Mouse (Mus musculus) neural tube, embryonic 12.5 days (tissue): ENCODE data around the gene Trpd52l3. TPM values are rescaled to one million over a fixed set of nuclear protein-coding genes. Genes with fewer than 3 reads are reported as not detected.

Source experiments
- ATAC-seq: fragments of 200-750 bp; cut with Nextera tagmentation; 2 replicates; pipeline ENCODE4 v1.8.0; 2017; ENCODE audit warnings: low read depth, mild to moderate bottlenecking, moderate TSS enrichment, moderate library complexity; ENCODE audit not compliant: low FRiP score
- H3K27ac ChIP-seq: fragments of 300-500 bp; sonication (generic); 2 replicates; pipeline ENCODE4 v1.5.1; 2016
- H3K27me3 ChIP-seq: fragments of 300-500 bp; sonication (generic); replicated peaks from 2 replicates; pipeline ENCODE4 v1.6.1; 2016; ENCODE audit warnings: mild to moderate bottlenecking
- H3K36me3 ChIP-seq: fragments of 300-500 bp; sonication (generic); 2 replicates; pipeline ENCODE4 v1.6.1; 2016; ENCODE audit warnings: mild to moderate bottlenecking
- H3K4me1 ChIP-seq: fragments of 300-500 bp; sonication (generic); 2 replicates; pipeline ENCODE4 v1.6.1; 2016
- H3K4me2 ChIP-seq: fragments of 300-500 bp; sonication (generic); replicated peaks from 2 replicates; pipeline ENCODE4 v1.6.1; 2016; ENCODE audit warnings: mild to moderate bottlenecking
- H3K4me3 ChIP-seq: fragments of 300-500 bp; sonication (generic); 2 replicates; pipeline ENCODE4 v1.5.1; 2016
- H3K9ac ChIP-seq: fragments of 300-500 bp; sonication (generic); 2 replicates; pipeline ENCODE4 v1.6.1; 2016; ENCODE audit warnings: mild to moderate bottlenecking
- H3K9me3 ChIP-seq: fragments of 300-500 bp; sonication (generic); 2 replicates; pipeline ENCODE4 v1.6.1; 2016; ENCODE audit warnings: mild to moderate bottlenecking
- WGBS: fragments of 180-500 bp; shearing (Covaris S2); methylation state at CpG from one replicate; pipeline ENCODE4 v1.1.7; 2016; 5-methylcytosine and 5-hydroxymethylcytosine counted together
- polyA plus RNA-seq: library from polyadenylated mRNA; unstranded; fragments of >200 nt; fragmentation: Nextera tagmentation; extraction: Ambion mirVana; gene quantifications from 2 replicates; pipeline ENCODE4 v1.2.1, GENCODE M21; 2016

Trpd52l3 gene
- polyA plus RNA-seq, result not detected in 2 replicates

DNA sequence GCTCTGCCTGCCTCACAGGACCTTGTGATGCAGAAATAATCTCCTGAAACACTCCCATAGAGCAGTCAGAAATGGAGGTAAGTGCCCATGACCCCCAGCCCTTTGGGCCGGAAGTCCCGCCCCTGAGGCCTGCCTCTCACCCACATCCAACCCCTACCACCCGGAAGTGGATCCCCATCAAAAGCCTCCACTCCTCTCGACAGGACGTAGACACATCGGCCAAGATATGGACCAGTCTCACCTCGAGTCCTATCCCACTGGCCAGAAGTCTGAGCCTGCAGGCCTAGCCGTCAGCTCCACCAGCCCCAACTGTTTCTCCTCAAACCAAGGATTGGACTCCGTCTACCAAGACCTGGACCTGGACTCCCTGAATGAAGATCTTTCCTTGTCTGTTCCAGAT, at the start of gene Trpd52l3:
Trpd52l3 (plus strand) TSS at position 170 of the 400 bp plus-strand sequence.
- Histone ChIP-seq H3K4me2 (no peak within 1 kb of the TSS), H3K27me3 (no peaks in the 10 kb centered on the region), H3K4me1 (no peaks in the 10 kb centered on the region), H3K4me3 (no peak within 1 kb of the TSS), H3K27ac (no peak within 1 kb of the TSS), H3K36me3 (no peaks in the 10 kb centered on the region), H3K9me3 (no peaks in the 10 kb centered on the region), H3K9ac (no peak within 1 kb of the TSS)
- no peak for ATAC-seq
- 95% methylated on average over 9 of the region's 9 CpGs for WGBS

DNA sequence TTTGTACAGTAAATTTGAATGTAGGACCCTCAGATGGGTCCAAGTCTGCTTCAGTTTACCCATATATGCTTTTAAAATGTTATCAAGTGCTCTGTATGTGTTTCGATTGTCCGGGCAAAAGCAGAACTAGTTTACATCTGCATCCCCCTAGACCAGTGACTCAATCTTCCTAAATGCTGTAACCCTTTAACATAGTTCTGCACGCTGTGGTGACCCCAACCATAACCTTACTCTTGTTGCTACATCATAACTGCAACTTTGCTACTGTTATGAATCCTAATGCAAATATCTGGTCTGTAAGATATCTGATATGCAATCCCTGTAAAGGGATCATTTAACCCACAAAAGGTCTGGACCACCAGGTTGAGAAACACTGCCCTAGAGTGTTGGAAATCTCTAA, 49.8 kb upstream of the Trpd52l3 start:
- H3K4me1 ChIP-seq, result peaks cover under 1% of the 10 kb centered on the region; the same call in 1 of the 2 replicates
- H3K4me2 ChIP-seq, result no peak overlapping the region
- no peak for ATAC-seq
- H3K27ac ChIP-seq, result no peak overlapping the region
- WGBS, result 93% methylated on average over 3 of the region's 3 CpGs
- no peaks in the 10 kb centered on the region for H3K9me3 ChIP-seq
- no peak overlapping the region for H3K4me3 ChIP-seq
- no peak overlapping the region for H3K9ac ChIP-seq
- H3K27me3 ChIP-seq, result no peaks in the 10 kb centered on the region
- H3K36me3 ChIP-seq, result no peaks in the 10 kb centered on the region

DNA sequence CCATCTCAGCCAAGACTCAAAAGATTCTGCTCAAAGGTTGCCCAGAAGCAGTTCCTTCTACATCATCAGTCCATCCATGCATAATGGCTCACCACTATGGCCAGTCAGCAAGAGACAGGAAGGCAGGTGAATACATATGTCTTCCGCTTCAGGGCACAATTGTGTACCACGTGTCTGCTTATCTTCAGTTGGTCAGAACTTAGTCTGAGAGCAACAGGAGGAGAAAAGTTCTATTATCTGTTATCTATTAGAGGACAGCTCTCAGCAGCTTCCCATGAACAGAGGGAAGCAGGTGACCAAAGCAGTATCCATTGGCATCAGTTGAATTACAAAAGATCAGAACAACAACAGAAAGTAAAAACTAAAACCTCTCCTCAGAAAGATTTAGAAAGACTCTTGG, 48.1 kb upstream of the Trpd52l3 start:
- H3K4me1 ChIP-seq, result no peaks in the 10 kb centered on the region
- H3K27ac ChIP-seq, result no peak overlapping the region
- H3K4me3 ChIP-seq, result no peak overlapping the region
- no peak for ATAC-seq
- H3K9me3 ChIP-seq, result no peaks in the 10 kb centered on the region
- H3K9ac ChIP-seq, result no peak overlapping the region
- 86% methylated on average over 2 of the region's 2 CpGs for WGBS
- no peaks in the 10 kb centered on the region for H3K27me3 ChIP-seq
- H3K4me2 ChIP-seq, result no peak overlapping the region
- no peaks in the 10 kb centered on the region for H3K36me3 ChIP-seq

DNA sequence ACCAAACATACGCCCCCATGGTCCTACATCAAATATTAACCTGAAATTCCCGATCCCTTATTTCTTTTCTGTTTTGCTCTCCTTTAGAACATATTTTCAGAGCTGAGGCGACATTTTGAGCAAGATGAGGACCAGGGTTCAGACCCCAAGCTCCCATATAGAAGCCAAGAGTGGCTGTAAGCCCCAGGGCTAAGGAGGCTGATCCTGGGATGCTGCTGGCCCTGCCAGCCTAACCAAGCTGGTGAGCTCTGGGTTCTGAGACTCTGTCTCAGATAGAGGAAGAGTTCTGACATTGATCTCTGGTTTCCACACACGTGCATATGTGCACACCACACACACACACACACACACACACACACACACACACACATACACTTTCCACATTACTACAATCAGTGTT, 42.7 kb upstream of the Trpd52l3 start:
- ATAC-seq, result no peak
- H3K27me3 ChIP-seq, result no peaks in the 10 kb centered on the region
- H3K27ac ChIP-seq, result no peak overlapping the region
- H3K9me3 ChIP-seq, result no peaks in the 10 kb centered on the region
- H3K9ac ChIP-seq, result no peak overlapping the region
- H3K4me3 ChIP-seq, result no peak overlapping the region
- no peaks in the 10 kb centered on the region for H3K36me3 ChIP-seq
- no peaks in the 10 kb centered on the region for H3K4me1 ChIP-seq
- no peak overlapping the region for H3K4me2 ChIP-seq
- WGBS, result 84% methylated on average over 4 of the region's 4 CpGs

DNA sequence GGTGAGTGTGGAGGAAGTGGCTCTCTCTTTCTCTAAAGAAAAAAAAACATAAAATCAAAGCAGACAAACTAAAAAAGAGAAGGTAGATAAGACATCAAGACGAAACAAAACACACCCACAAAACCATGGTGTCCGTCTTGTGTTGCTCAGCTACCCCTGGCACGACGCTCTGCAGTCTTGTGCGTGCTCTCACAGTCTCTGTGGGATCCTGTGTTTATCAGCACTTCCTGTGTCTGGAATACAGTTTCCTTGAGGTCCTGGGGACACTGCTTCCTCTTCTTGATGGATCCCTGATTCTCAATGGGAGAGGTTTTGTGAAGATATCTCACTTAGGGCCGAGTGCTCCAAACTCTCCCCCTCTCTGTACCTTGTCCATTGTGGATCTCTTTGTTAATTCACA, 41.7 kb upstream of the Trpd52l3 start:
- no peaks in the 10 kb centered on the region for H3K36me3 ChIP-seq
- H3K4me2 ChIP-seq, result no peak overlapping the region
- H3K27me3 ChIP-seq, result no peaks in the 10 kb centered on the region
- H3K9ac ChIP-seq, result no peak overlapping the region
- 0 out of 2 replicates have a peak, but pooled peaks cover 4% of the 10 kb centered on the region for H3K9me3 ChIP-seq
- no peak overlapping the region for H3K4me3 ChIP-seq
- no peaks in the 10 kb centered on the region for H3K4me1 ChIP-seq
- 87% methylated on average over 6 of the region's 6 CpGs for WGBS
- ATAC-seq, result no peak
- no peak overlapping the region for H3K27ac ChIP-seq

DNA sequence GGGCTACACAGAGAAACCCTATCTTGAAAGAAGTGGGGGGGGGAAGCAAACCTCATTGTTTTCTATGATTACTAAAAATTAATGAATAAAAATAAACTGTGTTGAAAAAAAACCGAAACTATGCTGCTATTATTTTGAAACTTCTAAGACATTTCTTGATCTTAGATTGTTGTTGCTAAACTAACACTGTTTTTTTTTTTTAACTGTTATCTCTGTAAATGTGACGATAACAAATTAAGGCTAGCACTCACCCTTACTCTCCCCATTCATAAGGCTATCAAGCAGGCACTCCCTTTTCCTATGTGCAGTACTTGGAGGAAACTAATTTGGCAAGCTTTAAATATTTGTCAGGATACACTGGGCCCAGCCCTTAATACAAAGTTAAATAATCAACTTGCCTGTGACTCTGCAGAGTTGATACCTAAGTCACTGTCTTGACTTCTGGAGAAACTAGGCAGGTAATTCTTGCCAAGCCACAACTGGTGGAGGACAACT, 39.9 kb upstream of the Trpd52l3 start:
- Histone ChIP-seq H3K36me3 (no peaks in the 10 kb centered on the region), H3K9me3 (0 out of 2 replicates have a peak, but pooled peaks cover 6% of the 10 kb centered on the region), H3K4me3 (no peak overlapping the region), H3K27me3 (no peaks in the 10 kb centered on the region), H3K27ac (no peak overlapping the region), H3K4me2 (no peak overlapping the region), H3K4me1 (no peaks in the 10 kb centered on the region), H3K9ac (no peak overlapping the region)
- ATAC-seq, result no peak
- WGBS, result 87% methylated on average over 2 of the region's 2 CpGs

DNA sequence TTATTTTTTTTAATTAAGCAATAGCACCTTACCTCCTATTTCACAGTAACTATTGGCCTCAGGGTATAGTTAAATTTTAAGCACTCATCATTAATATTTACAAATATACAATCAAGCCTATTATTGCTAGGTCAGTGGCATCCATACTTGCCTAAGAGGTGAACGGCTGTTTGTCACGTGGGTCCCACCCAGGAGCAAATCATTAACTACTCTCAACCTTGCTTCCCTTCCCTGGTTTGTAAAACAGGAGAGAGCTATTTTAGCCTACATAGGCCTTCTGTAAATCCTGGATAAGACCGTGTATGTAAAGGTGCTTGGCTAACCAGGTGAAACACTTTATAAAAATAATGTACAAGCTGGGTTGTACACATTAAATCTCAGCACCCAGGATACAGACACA, 35.6 kb upstream of the Trpd52l3 start:
- Histone ChIP-seq H3K4me3 (no peak overlapping the region), H3K36me3 (no peaks in the 10 kb centered on the region), H3K9me3 (0 out of 2 replicates have a peak, but pooled peaks cover 6% of the 10 kb centered on the region), H3K9ac (no peak overlapping the region), H3K4me1 (no peaks in the 10 kb centered on the region), H3K27me3 (no peaks in the 10 kb centered on the region), H3K4me2 (no peak overlapping the region), H3K27ac (no peak overlapping the region)
- 88% methylated on average over 3 of the region's 3 CpGs for WGBS
- no peak for ATAC-seq

DNA sequence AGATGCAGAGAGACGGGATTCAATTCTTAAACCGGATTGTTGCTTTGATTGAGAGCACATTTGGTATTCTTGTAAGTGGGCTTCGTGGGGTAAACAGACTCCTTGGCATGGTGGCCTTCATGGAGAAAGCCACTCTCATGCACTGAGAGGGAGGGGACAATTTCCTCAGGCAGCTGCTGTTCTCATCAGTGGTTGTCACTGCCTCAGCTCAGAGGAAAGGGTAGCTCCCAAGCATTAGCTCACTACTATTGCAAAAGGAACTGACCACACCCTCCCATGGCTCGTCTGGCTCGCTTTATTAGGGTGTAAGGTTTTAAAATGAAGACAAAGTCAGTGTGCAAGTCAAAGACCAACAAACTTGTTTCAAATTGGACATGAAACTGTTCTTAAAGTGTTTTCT, 30.2 kb upstream of the Trpd52l3 start:
- H3K9me3 ChIP-seq, result no peaks in the 10 kb centered on the region
- no peak overlapping the region for H3K4me2 ChIP-seq
- H3K9ac ChIP-seq, result no peak overlapping the region
- no peak overlapping the region for H3K27ac ChIP-seq
- 75% methylated on average over 5 of the region's 5 CpGs for WGBS
- ATAC-seq, result no peak
- no peaks in the 10 kb centered on the region for H3K36me3 ChIP-seq
- no peak overlapping the region for H3K4me3 ChIP-seq
- H3K4me1 ChIP-seq, result no peaks in the 10 kb centered on the region
- H3K27me3 ChIP-seq, result no peaks in the 10 kb centered on the region

DNA sequence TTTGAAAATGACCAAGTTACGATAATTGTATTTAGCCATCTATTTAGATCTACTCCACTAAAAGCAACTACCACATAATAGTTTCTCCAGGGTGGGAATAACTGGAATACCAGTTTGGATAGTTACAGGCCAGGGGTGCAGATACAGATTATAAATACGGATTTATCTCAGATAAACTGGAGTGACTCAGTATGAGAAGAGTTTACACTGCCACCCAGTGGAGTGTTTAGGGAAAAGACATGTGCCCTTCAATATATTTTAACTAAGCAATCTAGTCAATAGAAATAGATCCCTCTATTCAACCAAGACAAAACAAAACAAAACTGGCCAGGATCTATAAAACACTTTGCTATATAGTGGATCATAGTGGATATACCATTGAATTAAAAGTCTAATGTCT, 24.7 kb upstream of the Trpd52l3 start:
- Histone ChIP-seq H3K9ac (no peak overlapping the region), H3K36me3 (no peaks in the 10 kb centered on the region), H3K4me2 (no peak overlapping the region), H3K4me1 (no peaks in the 10 kb centered on the region), H3K27me3 (no peaks in the 10 kb centered on the region), H3K4me3 (no peak overlapping the region), H3K9me3 (no peaks in the 10 kb centered on the region), H3K27ac (no peak overlapping the region)
- 60% methylated on average over 2 of the region's 2 CpGs for WGBS
- no peak for ATAC-seq

DNA sequence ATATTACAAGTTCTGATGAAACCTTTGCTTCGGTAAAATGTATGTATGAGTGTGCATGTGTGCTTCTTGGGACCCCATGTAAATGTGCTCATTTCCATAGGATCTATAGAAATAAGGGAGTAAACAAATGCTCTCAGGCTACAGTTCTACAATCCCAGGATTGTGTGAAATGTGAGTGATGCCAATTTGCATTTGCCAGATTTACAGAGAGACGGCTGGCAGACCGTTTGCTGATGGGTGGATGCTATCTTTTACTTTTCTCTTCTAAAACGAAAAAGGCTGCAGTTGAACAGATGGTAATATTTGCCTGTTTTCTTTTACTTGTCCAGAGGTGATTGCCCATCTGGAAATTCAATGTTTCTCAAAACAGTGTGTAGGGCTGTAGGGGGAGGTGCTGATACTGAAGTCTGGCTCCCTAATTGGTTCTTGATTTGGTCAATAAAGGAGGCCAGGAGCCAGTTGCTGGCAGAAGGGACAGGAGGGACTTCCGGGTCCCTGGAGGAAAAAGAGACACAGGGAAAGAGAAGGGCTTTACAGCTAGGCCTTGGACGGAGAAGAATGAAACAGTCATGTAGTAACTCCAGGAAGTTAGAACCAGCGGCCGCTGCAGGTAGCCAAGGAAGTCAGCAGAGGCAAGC, 24.0 kb upstream of the Trpd52l3 start:
- WGBS, result 75% methylated on average over 8 of the region's 8 CpGs
- Histone ChIP-seq H3K4me2 (no peak overlapping the region), H3K27me3 (no peaks in the 10 kb centered on the region), H3K9ac (no peak overlapping the region), H3K4me1 (no peaks in the 10 kb centered on the region), H3K9me3 (no peaks in the 10 kb centered on the region), H3K36me3 (no peaks in the 10 kb centered on the region), H3K4me3 (no peak overlapping the region), H3K27ac (no peak overlapping the region)
- ATAC-seq, result no peak

DNA sequence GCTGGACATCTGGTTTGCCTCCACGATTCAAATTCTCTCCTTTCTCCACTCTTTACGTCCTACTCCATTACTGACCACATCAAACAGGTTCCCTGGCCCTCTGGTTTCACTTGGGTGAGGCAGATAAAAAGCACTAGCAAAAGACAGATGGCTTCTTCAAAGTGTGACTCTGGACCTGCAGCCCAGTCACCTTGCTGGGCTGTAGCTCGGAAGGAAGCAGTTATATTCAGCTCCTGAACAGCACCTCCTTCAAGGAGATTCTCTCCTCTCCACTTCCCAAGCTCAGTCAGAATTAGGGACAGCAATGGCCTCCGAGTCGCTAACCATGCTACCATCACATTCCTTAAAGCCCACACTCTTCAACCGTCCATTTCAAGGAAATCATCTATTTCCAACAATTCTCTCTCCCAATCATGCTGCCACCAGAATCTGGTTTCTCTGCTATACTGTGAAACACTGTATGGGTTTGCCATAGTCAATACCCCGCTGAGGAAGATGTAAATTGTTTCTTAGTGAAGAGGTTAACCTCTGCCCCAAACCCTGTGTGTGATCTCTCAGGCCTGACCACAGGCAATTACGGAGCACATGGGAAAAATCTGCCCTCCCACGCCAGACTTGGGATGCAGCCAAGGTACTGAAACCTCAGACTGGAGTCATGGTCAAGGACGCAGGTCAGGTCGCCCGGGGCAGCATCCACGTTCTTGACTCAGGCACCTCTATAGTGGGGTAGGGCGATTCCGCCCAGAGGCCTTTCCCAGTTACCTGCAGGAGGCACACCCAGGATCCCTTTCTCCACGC, 19.2 kb upstream of the Trpd52l3 start:
- H3K9ac ChIP-seq, result no peak overlapping the region
- no peak overlapping the region for H3K4me3 ChIP-seq
- 78% methylated on average over 16 of the region's 16 CpGs for WGBS
- no peak for ATAC-seq
- no peaks in the 10 kb centered on the region for H3K27me3 ChIP-seq
- H3K4me2 ChIP-seq, result no peak overlapping the region
- no peak overlapping the region for H3K27ac ChIP-seq
- no peaks in the 10 kb centered on the region for H3K36me3 ChIP-seq
- no peaks in the 10 kb centered on the region for H3K4me1 ChIP-seq
- H3K9me3 ChIP-seq, result no peaks in the 10 kb centered on the region

DNA sequence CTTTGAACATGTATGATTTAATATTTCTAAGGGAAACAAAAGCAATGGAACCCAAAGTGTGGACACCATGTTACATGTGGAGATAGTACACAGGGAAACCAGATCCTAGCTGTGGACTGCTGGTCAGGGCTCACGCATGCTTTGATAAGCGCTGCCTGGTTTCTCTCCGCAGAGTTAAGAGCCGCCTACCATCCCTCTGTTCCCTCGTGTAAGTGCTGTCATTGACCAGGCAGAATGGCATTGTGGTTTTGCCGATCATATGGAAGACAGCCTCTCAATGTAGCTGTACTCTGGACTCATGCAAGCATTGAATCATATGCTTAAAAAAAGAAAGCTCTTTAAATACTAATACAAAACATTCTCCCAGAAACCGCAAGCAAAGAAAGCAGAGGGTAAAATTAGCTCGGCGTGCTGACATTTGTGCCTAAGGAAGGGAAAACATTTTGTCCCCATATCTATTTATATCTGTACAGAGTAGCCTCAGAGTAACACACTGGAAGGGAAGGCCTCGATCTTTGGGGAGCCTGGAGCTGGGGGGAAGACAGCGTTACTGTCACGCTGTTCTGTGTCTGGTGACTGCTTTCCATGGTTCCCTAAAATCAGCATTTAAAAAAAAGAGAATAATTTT, 17.0 kb upstream of the Trpd52l3 start:
- H3K4me3 ChIP-seq, result no peak overlapping the region
- H3K4me1 ChIP-seq, result no peaks in the 10 kb centered on the region
- H3K36me3 ChIP-seq, result no peaks in the 10 kb centered on the region
- WGBS, result 93% methylated on average over 12 of the region's 12 CpGs
- no peak overlapping the region for H3K9ac ChIP-seq
- no peaks in the 10 kb centered on the region for H3K9me3 ChIP-seq
- ATAC-seq, result no peak
- no peak overlapping the region for H3K27ac ChIP-seq
- H3K27me3 ChIP-seq, result no peaks in the 10 kb centered on the region
- H3K4me2 ChIP-seq, result no peak overlapping the region
